Mouse (Mus musculus) natural killer cell, adult 2 months (primary cell): ENCODE measurements around the gene Pipox.

Experiments used
- DNase-seq, 2 experiments: peaks; one replicate each; pipeline ENCODE4 v3.0.0; 2022; ENCODE audit warnings: low spot score in 2 of 2

Pipox gene

GRCm38 (mm10) chr11:77893787-77894718 is at the start of gene Pipox:
Gene Pipox, minus strand, starts transcription at chr11:77894096.
- DNase-seq = no peak

DNA sequence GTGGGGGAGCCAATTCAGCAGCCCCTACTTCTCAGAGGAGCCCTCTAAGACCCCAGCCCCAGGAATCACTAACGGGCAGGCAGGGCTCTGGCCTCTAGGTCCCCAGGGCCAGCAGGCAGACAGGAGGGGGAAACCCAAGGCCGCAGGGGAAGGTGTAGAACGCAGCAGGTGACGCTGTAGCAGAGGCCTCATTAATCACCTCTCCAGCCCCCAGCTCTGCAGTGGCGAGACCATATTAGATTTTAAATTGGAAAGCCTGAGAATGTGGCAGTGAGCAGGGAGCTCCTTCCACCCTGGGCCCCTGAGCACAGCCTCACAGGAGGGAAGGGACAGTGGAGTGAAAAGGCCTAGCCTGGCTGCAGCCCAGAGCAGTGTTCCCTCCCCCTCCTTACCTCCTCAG is 48.3 kb upstream of the Pipox start:
- DNase-seq = no peak

DNA sequence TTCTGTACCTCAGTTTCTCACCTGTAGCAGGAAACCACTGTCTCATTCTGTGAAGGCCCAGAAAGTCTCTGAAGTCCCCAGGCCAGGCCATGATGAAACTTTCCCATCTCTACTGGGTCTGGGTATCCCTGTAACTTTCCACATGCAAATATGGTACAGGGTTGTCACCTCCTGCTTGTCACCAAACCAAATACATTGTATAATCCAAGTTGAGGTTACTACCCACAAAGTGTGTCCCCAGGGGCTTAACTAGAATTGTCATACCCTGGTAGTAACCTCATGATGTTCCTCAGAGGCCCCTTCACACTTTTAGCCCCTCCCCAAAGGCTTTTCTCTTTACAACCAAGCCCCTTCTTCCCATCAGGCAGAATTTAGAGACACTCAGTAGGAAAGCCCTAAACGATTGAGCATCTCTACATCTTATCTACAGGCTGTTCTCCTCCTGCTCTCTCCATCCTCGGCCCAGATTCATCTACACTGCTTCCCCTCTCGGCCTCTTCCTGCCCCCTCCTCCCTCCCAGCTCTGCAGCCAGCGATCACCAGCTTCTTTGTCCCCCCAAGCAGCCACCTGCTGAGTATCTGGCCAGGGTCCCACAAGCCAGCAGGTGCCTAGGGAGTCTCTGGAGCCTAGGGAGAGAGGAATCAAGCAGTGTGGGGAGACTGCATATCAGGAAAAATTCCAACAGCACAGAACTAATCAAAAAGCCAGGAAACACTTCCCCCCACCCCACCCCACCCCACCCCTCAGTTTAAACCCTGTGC is 43.9 kb upstream of the Pipox start:
- no peak for DNase-seq

GRCm38 (mm10) chr11:77936846-77937245 is 43.0 kb upstream of the Pipox start:
- DNase-seq = no peak

DNA sequence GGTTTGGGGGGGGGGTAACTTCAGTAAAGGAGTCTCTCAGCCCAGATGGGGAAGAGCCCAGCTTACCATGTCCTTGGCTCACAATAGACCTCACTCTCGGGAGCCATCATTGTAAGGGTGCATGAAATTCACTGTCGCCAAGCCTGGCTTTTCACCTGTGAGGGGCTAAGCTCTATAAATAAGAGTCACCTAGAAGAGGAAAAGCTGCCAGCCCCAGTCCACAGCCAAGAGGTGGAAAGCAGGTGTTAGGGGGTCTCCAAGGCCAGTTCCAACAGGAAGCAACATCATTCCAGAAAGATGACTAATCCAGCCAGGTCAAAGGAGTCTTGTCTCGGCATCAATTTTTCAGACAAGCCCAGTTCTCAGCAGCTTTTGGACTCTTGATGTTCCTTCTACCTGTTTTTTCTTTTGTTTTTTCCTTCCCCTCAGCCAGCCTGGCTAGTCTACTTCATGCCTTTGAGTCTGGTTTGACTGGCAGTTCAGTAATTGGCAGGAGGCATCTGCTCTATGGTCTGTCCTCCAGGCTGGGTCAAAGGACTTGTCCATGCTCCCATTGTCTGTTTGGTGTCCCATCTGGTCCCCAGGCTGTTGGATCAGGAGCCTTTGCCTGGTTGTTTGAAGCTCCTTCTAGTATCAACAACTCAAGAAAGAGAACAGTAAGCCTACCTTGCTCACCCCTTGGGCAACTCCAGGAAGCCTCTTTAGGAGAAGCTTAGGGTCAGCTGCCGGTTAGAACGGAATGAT is 40.8 kb upstream of the Pipox start:
- no peak for DNase-seq

DNA sequence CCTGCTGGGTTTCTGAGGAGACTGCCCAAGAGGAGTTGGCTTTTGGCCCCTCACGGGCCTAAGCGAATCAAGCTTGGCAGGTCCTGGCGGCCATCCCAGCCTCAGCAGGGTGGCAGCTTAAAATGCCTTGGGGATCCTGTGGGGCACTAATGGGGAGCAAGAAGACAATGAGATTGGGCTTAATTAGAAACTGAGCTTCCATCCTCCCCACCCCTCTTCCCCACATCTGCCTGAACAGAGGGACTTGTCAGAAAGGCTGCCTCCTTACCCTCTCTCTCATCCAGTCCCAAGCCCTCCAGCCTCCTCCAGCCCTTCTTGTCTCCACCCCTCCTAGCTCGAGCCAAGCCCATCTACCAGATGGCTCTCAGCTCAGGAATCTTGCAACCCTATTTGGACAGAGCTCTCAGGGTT is 40.2 kb upstream of the Pipox start:
- DNase-seq = no peak

DNA sequence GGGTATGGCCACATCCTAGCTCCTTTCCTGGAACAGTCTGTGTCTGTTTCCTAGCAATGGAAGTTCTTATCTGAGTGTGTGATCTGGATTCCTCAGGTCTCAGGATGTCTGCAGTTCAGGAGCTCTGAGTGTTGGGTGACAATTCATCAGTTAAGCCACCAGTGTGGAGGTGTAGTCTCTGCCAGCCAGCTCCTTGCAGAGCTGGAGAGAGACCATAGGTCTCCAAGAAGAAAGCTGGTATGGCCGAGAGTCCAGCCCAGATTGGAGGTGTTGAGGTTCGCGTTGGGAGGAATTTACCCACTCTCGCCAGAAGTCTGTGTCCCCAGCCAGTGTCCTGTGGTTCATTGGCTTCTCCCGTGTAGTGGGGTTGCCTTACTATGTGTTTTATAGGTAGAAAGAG is 38.7 kb upstream of the Pipox start:
- no peak for DNase-seq

DNA sequence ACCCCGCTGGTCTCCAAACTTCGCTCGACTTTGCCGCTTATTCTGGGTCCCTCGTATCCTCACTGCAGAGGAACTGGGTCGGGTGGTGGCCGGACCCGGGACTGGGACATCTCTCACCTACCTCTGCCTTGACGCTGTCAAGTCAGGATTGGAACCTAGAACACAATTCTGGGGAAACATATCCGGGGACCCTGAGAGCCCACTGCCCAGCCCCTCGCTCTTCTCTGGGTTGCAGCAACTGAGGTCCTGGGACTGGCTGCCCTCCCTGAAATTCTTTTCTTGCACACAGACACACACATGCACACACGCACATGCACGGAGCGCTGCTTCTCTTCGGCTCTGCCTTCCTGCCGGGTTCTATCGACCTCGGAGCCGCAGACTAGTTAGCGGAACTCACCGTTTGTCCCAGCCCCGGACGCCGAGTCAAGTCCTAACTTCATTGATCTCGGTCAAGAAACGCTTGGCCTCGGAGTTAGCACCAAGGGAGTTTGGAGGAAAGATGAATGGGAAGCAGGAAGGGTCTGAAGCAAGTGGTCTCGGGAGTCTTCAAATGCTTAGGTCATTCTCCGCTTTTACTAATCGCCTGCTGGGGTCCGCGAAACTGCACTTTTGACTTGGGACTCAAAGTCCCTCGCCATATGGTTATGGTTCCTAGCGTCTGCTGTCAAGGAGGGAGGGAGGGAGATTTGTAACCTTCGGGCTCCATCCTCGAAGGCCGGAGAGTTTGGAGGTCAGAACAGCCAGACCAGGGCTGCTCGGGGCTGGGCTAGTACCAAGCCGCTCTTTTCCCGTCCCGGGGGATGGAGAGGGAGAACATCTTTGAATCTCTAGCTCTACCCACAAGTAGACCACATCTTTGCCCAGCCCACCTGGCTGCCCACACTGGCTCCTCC is 37.9 kb upstream of the Pipox start:
- no peak for DNase-seq

- peak in 1 of 2 experiments; percentile 51 for DNase-seq
Measured at GRCm38 (mm10) chr11:77930751-77931540, 37.0 kb upstream of the Pipox start, which contains the start of gene Sez6. Gene Sez6, plus strand, starts transcription at chr11:77930800.

GRCm38 (mm10) chr11:77927837-77928236 is 33.9 kb upstream of the Pipox start:
- no peak for DNase-seq

GRCm38 (mm10) chr11:77926666-77927065 is 32.8 kb upstream of the Pipox start:
- DNase-seq = no peak

- DNase-seq = no peak
Measured at GRCm38 (mm10) chr11:77925836-77926657, 32.2 kb upstream of the Pipox start.

DNA sequence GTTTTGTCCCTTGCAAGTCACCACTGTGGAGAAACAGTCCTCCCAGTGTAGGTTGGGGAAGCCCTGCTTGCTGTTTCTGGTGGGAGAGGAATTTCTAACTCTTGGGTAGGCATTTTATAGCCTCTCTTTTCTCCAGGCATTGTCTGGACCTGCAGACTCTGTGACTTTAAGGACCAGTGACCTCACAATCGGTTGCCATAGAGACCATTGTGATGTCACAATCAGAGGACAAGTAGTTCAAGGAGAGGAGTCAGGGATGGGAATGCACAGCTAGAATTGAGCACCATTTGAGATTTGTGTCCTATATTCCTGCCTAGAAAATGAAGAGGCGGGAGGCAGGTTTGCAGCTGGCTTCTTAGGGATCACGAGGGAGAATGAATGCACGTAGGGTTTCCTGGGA is 29.4 kb upstream of the Pipox start:
- no peak for DNase-seq

- no peak for DNase-seq
Measured at GRCm38 (mm10) chr11:77917166-77917565, 23.3 kb upstream of the Pipox start.

DNA sequence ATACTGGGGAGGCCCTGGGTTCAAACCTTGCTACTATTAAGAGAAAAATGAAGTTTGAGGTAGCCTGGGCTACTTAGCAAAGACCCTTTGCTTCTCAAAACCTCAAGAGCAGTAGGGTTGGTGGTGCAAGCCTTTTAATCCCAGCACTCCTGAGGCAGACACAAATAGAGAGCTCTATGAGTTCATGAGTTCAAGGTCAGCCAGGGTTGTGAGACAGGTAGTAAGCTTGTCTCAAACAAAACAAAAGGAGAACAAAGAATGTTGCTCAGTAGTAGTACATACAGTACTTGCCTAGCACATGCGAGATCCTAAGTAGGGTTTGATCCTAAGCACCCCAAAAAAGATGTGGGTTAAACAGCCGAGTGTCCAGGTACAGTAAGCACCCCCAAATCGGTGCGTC is 22.8 kb upstream of the Pipox start:
- no peak for DNase-seq

- no peak for DNase-seq
Measured at GRCm38 (mm10) chr11:77914598-77915260, 20.8 kb upstream of the Pipox start.

GRCm38 (mm10) chr11:77913505-77913904 is 19.6 kb upstream of the Pipox start:
- no peak for DNase-seq

GRCm38 (mm10) chr11:77909776-77910175 is 15.9 kb upstream of the Pipox start:
- no peak for DNase-seq

DNA sequence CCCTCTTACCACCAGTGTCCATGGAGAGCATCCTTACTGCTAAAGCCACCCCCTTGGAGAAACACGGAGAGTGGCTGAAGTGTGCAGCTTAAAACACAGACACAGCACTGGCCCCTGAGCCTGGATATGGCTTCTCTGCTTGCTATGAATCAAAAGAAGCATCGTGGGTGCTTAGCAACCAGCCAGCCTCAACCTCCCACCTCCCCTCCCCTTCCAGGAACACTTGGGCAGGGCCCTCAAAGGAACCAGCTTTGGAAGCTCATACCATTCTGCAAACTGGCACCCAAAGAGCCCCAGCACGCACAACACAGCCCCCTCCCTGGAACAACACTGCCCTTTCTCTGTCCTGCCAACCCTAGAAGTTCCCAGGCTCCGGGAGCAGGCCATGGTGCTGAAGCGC is 15.5 kb upstream of the Pipox start:
- DNase-seq = no peak
